8 mouse cellular contexts compared by ENCODE assay signal in the genomic region with DNA sequence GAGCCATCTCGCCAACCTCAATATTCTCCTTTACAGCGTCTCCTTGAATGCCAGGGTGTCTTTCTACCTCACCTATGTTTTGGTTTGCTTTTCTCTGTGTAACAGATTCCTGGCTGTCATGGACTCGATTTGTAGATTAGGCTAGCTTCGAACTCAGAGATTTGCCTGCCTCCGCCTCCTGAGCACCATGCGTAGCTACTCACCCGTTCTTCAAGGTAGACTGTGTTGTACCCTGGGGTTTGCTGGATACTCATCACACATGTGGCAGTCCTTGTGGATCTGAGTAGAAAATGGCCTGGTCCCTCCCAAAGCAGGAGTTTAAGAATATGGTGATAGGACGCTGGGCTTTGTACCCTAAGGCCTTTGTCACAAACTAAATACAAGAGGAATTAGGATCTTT. TPM values are rescaled to one million over a fixed set of nuclear protein-coding genes. Genes with fewer than 3 reads are reported as not detected.
A peak's percentile ranks its signal among the peaks of the same experiment; 100 is the strongest.
DNase-seq lines count a peak whose midpoint lies in the region; ATAC-seq and TF ChIP-seq lines count a peak whose summit lies in the region.

No protein-coding gene starts in this region.

- peak overlapping the region; percentile 52 for H3K9ac ChIP-seq in heart, embryonic 15.5 days
- H3K9ac ChIP-seq in MEL (ENCODE audit: control insufficient read depth, low read depth, low read length, poor library complexity, severe bottlenecking), result peak overlapping the region; percentile 68
- H3K9ac ChIP-seq in forebrain, embryonic 15.5 days (replicated peaks), result peak overlapping the region; percentile 69

- peak overlapping the region; percentile 81 for H3K4me3 ChIP-seq in heart, embryonic 15.5 days
- peak overlapping the region; percentile 70 to 71 for H3K4me3 ChIP-seq in MEL (ENCODE audit: control insufficient read depth in 1 of 2, insufficient read depth in 1 of 2, low read depth in 2 of 2, low read length in 2 of 2)
- peak overlapping the region; percentile 98 for H3K4me3 ChIP-seq in forebrain, embryonic 15.5 days
- peak overlapping the region; percentile 79 for H3K4me3 ChIP-seq in macrophage (ENCODE audit: inconsistent target)

- no peak for DNase-seq in heart, postnatal 4 days
- peak; percentile 54 for DNase-seq in MEL (ENCODE audit: low read depth, low spot score)
- no peak for DNase-seq in right cerebral cortex, postnatal 10 days (ENCODE audit: low spot score in 2 of 2)
- no peak for DNase-seq in right cerebral cortex, postnatal 14 days

- H3K27me3 ChIP-seq in heart, embryonic 15.5 days, result no peaks in the 10 kb centered on the region
- H3K27me3 ChIP-seq in MEL (ENCODE audit: control insufficient read depth in 1 of 2, insufficient read depth in 2 of 2, low read length in 2 of 2), result no peaks in the 10 kb centered on the region
- H3K27me3 ChIP-seq in forebrain, embryonic 15.5 days, result no peaks in the 10 kb centered on the region

- peaks cover 23% of the 10 kb centered on the region for H3K36me3 ChIP-seq in heart, embryonic 15.5 days
- peaks cover 4 to 7% of the 10 kb centered on the region in 2 experiments; a peak in 3 of 4 replicates for H3K36me3 ChIP-seq in MEL (ENCODE audit: control insufficient read depth in 1 of 2, insufficient read depth in 2 of 2, low read length in 2 of 2)
- H3K36me3 ChIP-seq in forebrain, embryonic 15.5 days, result peaks cover 23% of the 10 kb centered on the region
- peaks cover 21% of the 10 kb centered on the region for H3K36me3 ChIP-seq in macrophage (ENCODE audit: inconsistent target)

- ATAC-seq in heart, embryonic 15.5 days (replicated peaks; ENCODE audit: insufficient number of reproducible peaks, insufficient read depth, low FRiP score, low read depth), result no peak
- no peak for ATAC-seq in forebrain, embryonic 15.5 days (replicated peaks)
- no peak for ATAC-seq in CD4-positive, CD25-positive, alpha-beta regulatory T cell, adult 4 months

- 12% methylated on average over 8 of the region's 8 CpGs for WGBS in heart, embryonic 15.5 days
- WGBS in forebrain, embryonic 15.5 days, result 13% methylated on average over 8 of the region's 8 CpGs
- WGBS in macrophage (ENCODE audit: missing documents), result 10% methylated on average over 8 of the region's 8 CpGs

- H3K79me2 ChIP-seq in MEL (ENCODE audit: control insufficient read depth, insufficient read depth, low read length, poor library complexity), result peaks cover 20% of the 10 kb centered on the region
- H3K79me2 ChIP-seq in macrophage (ENCODE audit: inconsistent target), result peaks cover 91% of the 10 kb centered on the region

- no peak for TF ChIP-seq POLR2A in MEL (IDR thresholded peaks at IDR 0.05; ENCODE audit: control insufficient read depth in 1 of 2, insufficient read depth in 1 of 2, low read depth in 1 of 2, low read length in 2 of 2, poor library complexity in 1 of 2)

- peak overlapping the region; percentile 64 for H3K4me2 ChIP-seq in heart, embryonic 15.5 days
- H3K4me2 ChIP-seq in forebrain, embryonic 15.5 days (replicated peaks), result peak overlapping the region; percentile 76

- H3K4me1 ChIP-seq in heart, embryonic 15.5 days (replicated peaks), result peaks cover 37% of the 10 kb centered on the region
- H3K4me1 ChIP-seq in MEL (ENCODE audit: control insufficient read depth in 1 of 2, insufficient read depth in 2 of 2, low read length in 2 of 2), result peaks cover 0 to 12% of the 10 kb centered on the region in 2 experiments; a peak in 1 of 4 replicates
- peaks cover 39% of the 10 kb centered on the region for H3K4me1 ChIP-seq in forebrain, embryonic 15.5 days

- peak overlapping the region; percentile 80; the same call in 1 of the 2 replicates for H3K27ac ChIP-seq in heart, embryonic 15.5 days
- H3K27ac ChIP-seq in MEL (ENCODE audit: control insufficient read depth, low read depth, low read length), result peak overlapping the region; percentile 72
- peak overlapping the region; percentile 82 for H3K27ac ChIP-seq in forebrain, embryonic 15.5 days (replicated peaks)
- H3K27ac ChIP-seq in macrophage, result peak overlapping the region; percentile 69

- no peak for TF ChIP-seq RAD21 in MEL (IDR thresholded peaks at IDR 0.05; ENCODE audit: low read depth, low read length)

- no peaks in the 10 kb centered on the region for H3K9me3 ChIP-seq in heart, embryonic 15.5 days (replicated peaks)
- H3K9me3 ChIP-seq in MEL (replicated peaks; ENCODE audit: insufficient read depth, low read length), result no peaks in the 10 kb centered on the region
- H3K9me3 ChIP-seq in forebrain, embryonic 15.5 days, result no peaks in the 10 kb centered on the region

- no peak for TF ChIP-seq CTCF in MEL (IDR thresholded peaks at IDR 0.05 in 2 of 3, conservative IDR thresholded peaks at IDR 0.05 in 1 of 3; ENCODE audit: control insufficient read depth in 1 of 3, insufficient read depth in 1 of 3, low read depth in 2 of 3, low read length in 3 of 3, poor library complexity in 1 of 3, severe bottlenecking in 1 of 3)

- no peak for TF ChIP-seq EP300 in MEL (IDR thresholded peaks at IDR 0.05; ENCODE audit: low read depth in 1 of 2, low read length in 2 of 2)

RNA-seq across cellular contexts. Expression of gene Slc35e1, which starts 1.0 kb away (rescaled TPM):
- 12.7 and 18.6 TPM in 2 replicates for polyA plus RNA-seq in heart, embryonic 15.5 days (2015; fragmentation: Nextera tagmentation; extraction: Ambion mirVana)
- 10 to 100 TPM; 25.6 to 27.1 TPM for total RNA-seq in heart, postnatal 4 days (2021)
- 24.4 and 31.7 TPM in 2 replicates for total RNA-seq in MEL (2012; rRNA removed)
- 10 to 100 TPM in 1 of 2 experiments, not detected in 1; 30.4 TPM for polyA plus RNA-seq in MEL (2012; ENCODE audit: insufficient read depth in 1 of 2, insufficient read length in 2 of 2, low read depth in 1 of 2, low replicate concordance in 2 of 2, missing spikeins in 1 of 2)
- 13.8 and 14.7 TPM in 2 replicates for polyA plus RNA-seq in forebrain, embryonic 15.5 days (2015; fragmentation: Nextera tagmentation; extraction: Ambion mirVana)
- 10 to 100 TPM in 25 of 26 experiments, 1 to 10 TPM in 1; 9.9 to 20.2 (median 14.4) TPM for total RNA-seq in macrophage (2018; cell fraction: chromatin; rRNA removed)
- total RNA-seq in macrophage (2018; cell fraction: cytosol; rRNA removed), result 10 to 100 TPM; 25.3 to 39.1 (median 31.6) TPM
- total RNA-seq in macrophage (2018; cell fraction: nucleus; rRNA removed), result 10 to 100 TPM; 16.5 to 42.6 (median 28.3) TPM
- 31.9 to 35.0 TPM (median 32.6 TPM) in 3 replicates for polyA plus RNA-seq in macrophage (2018)
- polyA plus RNA-seq in CD4-positive, CD25-positive, alpha-beta regulatory T cell, adult 4 months (2017; shearing (Covaris generic)), result 1 to 10 TPM; 6.9 to 8.8 TPM

RNA-seq across cellular contexts. Expression of gene Cherp, which starts 18.4 kb away (rescaled TPM):
- polyA plus RNA-seq in heart, embryonic 15.5 days (2015; fragmentation: Nextera tagmentation; extraction: Ambion mirVana), result 36.1 and 44.9 TPM in 2 replicates
- total RNA-seq in heart, postnatal 4 days (2021), result 10 to 100 TPM; 55.6 to 64.5 TPM
- total RNA-seq in MEL (2012; rRNA removed), result 21.1 and 24.6 TPM in 2 replicates
- polyA plus RNA-seq in MEL (2012; ENCODE audit: insufficient read depth in 1 of 2, insufficient read length in 2 of 2, low read depth in 1 of 2, low replicate concordance in 2 of 2, missing spikeins in 1 of 2) (100 to 1,000 TPM in 1 of 2 experiments, 10 to 100 TPM in 1; 78.0 to 106 TPM), macrophage (2018) (41.2 to 67.1 TPM (median 44.9 TPM) in 3 replicates)
- 46.8 and 52.7 TPM in 2 replicates for polyA plus RNA-seq in forebrain, embryonic 15.5 days (2015; fragmentation: Nextera tagmentation; extraction: Ambion mirVana)
- 100 to 1,000 TPM in 15 of 26 experiments, 10 to 100 TPM in 11; 65.8 to 152 (median 105) TPM for total RNA-seq in macrophage (2018; cell fraction: chromatin; rRNA removed)
- total RNA-seq in macrophage (2018; cell fraction: cytosol; rRNA removed), result 10 to 100 TPM; 34.5 to 54.3 (median 46.3) TPM
- 100 to 1,000 TPM in 2 of 26 experiments, 10 to 100 TPM in 24; 40.4 to 118 (median 65.8) TPM for total RNA-seq in macrophage (2018; cell fraction: nucleus; rRNA removed)
- 100 to 1,000 TPM in 1 of 2 experiments, 10 to 100 TPM in 1; 42.3 to 112 TPM for polyA plus RNA-seq in CD4-positive, CD25-positive, alpha-beta regulatory T cell, adult 4 months (2017; shearing (Covaris generic))

RNA-seq across cellular contexts. Expression of gene 1700030K09Rik, which starts 49.7 kb away (rescaled TPM):
- polyA plus RNA-seq in heart, embryonic 15.5 days (2015; fragmentation: Nextera tagmentation; extraction: Ambion mirVana), result 8.6 and 11.0 TPM in 2 replicates
- total RNA-seq in heart, postnatal 4 days (2021), result 1 to 10 TPM; 5.4 to 8.2 TPM
- total RNA-seq in MEL (2012; rRNA removed), result 8.4 and 9.2 TPM in 2 replicates
- polyA plus RNA-seq in MEL (2012; ENCODE audit: insufficient read depth in 1 of 2, insufficient read length in 2 of 2, low read depth in 1 of 2, low replicate concordance in 2 of 2, missing spikeins in 1 of 2) (10 to 100 TPM in 1 of 2 experiments, not detected in 1; 10.3 TPM), macrophage (2018) (2.4 to 5.8 TPM (median 3.0 TPM) in 3 replicates)
- 22.2 and 23.1 TPM in 2 replicates for polyA plus RNA-seq in forebrain, embryonic 15.5 days (2015; fragmentation: Nextera tagmentation; extraction: Ambion mirVana)
- 10 to 100 TPM in 13 of 26 experiments, 1 to 10 TPM in 13; 1.3 to 34.9 (median 10.7) TPM for total RNA-seq in macrophage (2018; cell fraction: chromatin; rRNA removed)
- total RNA-seq in macrophage (2018; cell fraction: cytosol; rRNA removed), result 1 to 10 TPM in 25 of 26 experiments, under 1 TPM in 1; 0.72 to 4.6 (median 3.3) TPM
- 10 to 100 TPM in 7 of 26 experiments, 1 to 10 TPM in 18, under 1 TPM in 1; 0.85 to 16.1 (median 5.2) TPM for total RNA-seq in macrophage (2018; cell fraction: nucleus; rRNA removed)
- polyA plus RNA-seq in CD4-positive, CD25-positive, alpha-beta regulatory T cell, adult 4 months (2017; shearing (Covaris generic)), result 10 to 100 TPM in 1 of 2 experiments, 1 to 10 TPM in 1; 8.3 to 13.4 TPM

RNA-seq across cellular contexts. Expression of gene Calr3, which starts 49.7 kb away (rescaled TPM):
- polyA plus RNA-seq in heart, embryonic 15.5 days (2015; fragmentation: Nextera tagmentation; extraction: Ambion mirVana), result 1.1 and 1.2 TPM in 2 replicates
- 1 to 10 TPM; 1.4 to 1.6 TPM for total RNA-seq in heart, postnatal 4 days (2021)
- 3.9 and 4.0 TPM in 2 replicates for total RNA-seq in MEL (2012; rRNA removed)
- polyA plus RNA-seq in MEL (2012; ENCODE audit: insufficient read depth in 1 of 2, insufficient read length in 2 of 2, low read depth in 1 of 2, low replicate concordance in 2 of 2, missing spikeins in 1 of 2) (1 to 10 TPM in 1 of 2 experiments, not detected in 1; 2.7 TPM), macrophage (2018) (0.50 to 0.60 TPM (median 0.58 TPM) in 3 replicates)
- 0.92 TPM in 2 replicates for polyA plus RNA-seq in forebrain, embryonic 15.5 days (2015; fragmentation: Nextera tagmentation; extraction: Ambion mirVana)
- under 1 TPM in 4 of 26 experiments, not detected in 22; 0.32 to 0.55 (median 0.41) TPM for total RNA-seq in macrophage (2018; cell fraction: chromatin; rRNA removed)
- under 1 TPM; 0.08 to 0.86 (median 0.40) TPM for total RNA-seq in macrophage (2018; cell fraction: cytosol; rRNA removed)
- total RNA-seq in macrophage (2018; cell fraction: nucleus; rRNA removed), result under 1 TPM in 11 of 26 experiments, not detected in 15; 0.26 to 0.89 (median 0.48) TPM
- polyA plus RNA-seq in CD4-positive, CD25-positive, alpha-beta regulatory T cell, adult 4 months (2017; shearing (Covaris generic)), result under 1 TPM; 0.86 to 0.94 TPM

RNA-seq across cellular contexts. Expression of gene Med26, which starts 54.7 kb away (rescaled TPM):
- 8.8 and 11.5 TPM in 2 replicates for polyA plus RNA-seq in heart, embryonic 15.5 days (2015; fragmentation: Nextera tagmentation; extraction: Ambion mirVana)
- total RNA-seq in heart, postnatal 4 days (2021), result 1 to 10 TPM; 8.6 TPM
- total RNA-seq in MEL (2012; rRNA removed), result 14.1 and 15.0 TPM in 2 replicates
- 10 to 100 TPM in 1 of 2 experiments, not detected in 1; 28.3 TPM for polyA plus RNA-seq in MEL (2012; ENCODE audit: insufficient read depth in 1 of 2, insufficient read length in 2 of 2, low read depth in 1 of 2, low replicate concordance in 2 of 2, missing spikeins in 1 of 2)
- polyA plus RNA-seq in forebrain, embryonic 15.5 days (2015; fragmentation: Nextera tagmentation; extraction: Ambion mirVana), result 18.2 and 19.9 TPM in 2 replicates
- 10 to 100 TPM in 3 of 26 experiments, 1 to 10 TPM in 23; 2.9 to 10.7 (median 7.1) TPM for total RNA-seq in macrophage (2018; cell fraction: chromatin; rRNA removed)
- 1 to 10 TPM; 2.6 to 9.8 (median 7.4) TPM for total RNA-seq in macrophage (2018; cell fraction: cytosol; rRNA removed)
- 1 to 10 TPM; 3.3 to 9.9 (median 7.1) TPM for total RNA-seq in macrophage (2018; cell fraction: nucleus; rRNA removed)
- 4.4 to 5.6 TPM (median 4.6 TPM) in 3 replicates for polyA plus RNA-seq in macrophage (2018)
- 1 to 10 TPM; 3.6 to 6.5 TPM for polyA plus RNA-seq in CD4-positive, CD25-positive, alpha-beta regulatory T cell, adult 4 months (2017; shearing (Covaris generic))
